Mouse (Mus musculus) erythroblast, embryonic 14.5 days (primary cell): Measurements from ENCODE around the gene Tex21.

Source experiments
- GATA1 ChIP-seq: IDR thresholded peaks from 2 replicates; pipeline ENCODE4 v1.6.1; 2012; ENCODE audit warnings: low read length, inconsistent platforms, mixed read lengths
- TAL1 ChIP-seq: IDR thresholded peaks from 3 replicates; pipeline ENCODE4 v1.6.1; 2012; ENCODE audit warnings: low read length, inconsistent platforms, mixed read lengths

DNA sequence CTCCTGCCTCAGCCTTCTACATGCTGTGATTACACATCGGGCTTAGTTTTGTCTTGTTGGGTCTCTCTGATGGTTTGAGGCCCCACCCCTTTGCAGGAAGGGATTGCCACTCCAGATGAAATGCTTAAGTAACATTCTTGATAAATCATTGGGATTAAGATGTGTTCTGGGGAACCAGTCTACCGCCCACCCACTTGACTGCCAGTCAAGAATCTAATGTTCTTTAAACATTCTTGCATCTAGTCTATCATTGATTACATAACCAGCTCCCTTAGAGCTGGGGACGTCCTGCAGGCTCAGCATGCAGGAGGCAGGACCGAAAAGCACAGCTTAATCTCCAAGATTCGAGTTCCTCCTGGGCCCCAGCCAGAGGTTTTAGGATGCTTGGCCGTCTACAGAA, 31.7 kb upstream of the Tex21 start:
- TF ChIP-seq TAL1 (no peak), GATA1 (no peak)
